ENCODE assay signal across 19 mouse cellular contexts in genomic region chr6:95960745-95961144, GRCm38 (mm10).
"Had no signal": no experiment of that assay in that cellular context is flagged by ENCODE, and none has a peak within 500 bp of the region (broad histone marks: within the 10 kb centered on the region; RNA-seq: fewer than 3 reads in every experiment).

No protein-coding gene starts in this region.

- H3K36me3 ChIP-seq: midbrain, embryonic 10.5 days; midbrain, embryonic 12.5 days; neural tube, embryonic 13.5 days; neural tube, embryonic 15.5 days had no signal

- H3K4me3 ChIP-seq: midbrain, embryonic 10.5 days; midbrain, embryonic 12.5 days; myocyte; neural tube, embryonic 13.5 days; neural tube, embryonic 15.5 days had no signal

- H3K9ac ChIP-seq: lung, embryonic 14.5 days; midbrain, embryonic 12.5 days; neural tube, embryonic 13.5 days; neural tube, embryonic 15.5 days had no signal

- H3K9me3 ChIP-seq: midbrain, embryonic 10.5 days; midbrain, embryonic 12.5 days; neural tube, embryonic 13.5 days; neural tube, embryonic 15.5 days had no signal

- H3K27me3 ChIP-seq: midbrain, embryonic 12.5 days; neural tube, embryonic 13.5 days; neural tube, embryonic 15.5 days had no signal

- H3K4me1 ChIP-seq: midbrain, embryonic 10.5 days; midbrain, embryonic 12.5 days; neural tube, embryonic 13.5 days; neural tube, embryonic 15.5 days had no signal

- DNase-seq: lung, adult 18-20 months; lung, embryonic 14.5 days; lung, postnatal 10 days; lung, postnatal 4 days; midbrain, embryonic 14.5 days; retina, postnatal 1 day; right cerebral cortex, adult 18-20 months; right cerebral cortex, postnatal 25 days; right cerebral cortex, postnatal 4 days; spleen, adult 18-20 months; thymus, adult 18-20 months; thymus, postnatal 14 days; thymus, postnatal 36 days had no signal

- H3K27ac ChIP-seq: midbrain, embryonic 10.5 days; midbrain, embryonic 12.5 days; neural tube, embryonic 13.5 days; neural tube, embryonic 15.5 days had no signal

- H3K4me2 ChIP-seq: lung, embryonic 14.5 days; midbrain, embryonic 12.5 days; neural tube, embryonic 13.5 days; neural tube, embryonic 15.5 days had no signal

- ATAC-seq: midbrain, embryonic 16.5 days had no signal
